Mouse (Mus musculus) brain, embryonic 14.5 days (tissue): ENCODE data around the gene Myh14.

Experiments used
- CTCF ChIP-seq: fragments of 200-500 bp; IDR thresholded peaks from 2 replicates; pipeline ENCODE4 v1.5.1; 2012; ENCODE audit warnings: inconsistent platforms, mild to moderate bottlenecking, moderate library complexity, borderline replicate concordance; ENCODE audit not compliant: insufficient read depth, insufficient read length; ENCODE audit errors: extremely low read depth
- POLR2A ChIP-seq: fragments of 200-500 bp; IDR thresholded peaks from 2 replicates; pipeline ENCODE4 v1.6.1; 2012; ENCODE audit warnings: mild to moderate bottlenecking, inconsistent platforms, borderline replicate concordance; ENCODE audit not compliant: poor library complexity, insufficient read depth, insufficient read length, severe bottlenecking; ENCODE audit errors: extremely low read depth

DNA sequence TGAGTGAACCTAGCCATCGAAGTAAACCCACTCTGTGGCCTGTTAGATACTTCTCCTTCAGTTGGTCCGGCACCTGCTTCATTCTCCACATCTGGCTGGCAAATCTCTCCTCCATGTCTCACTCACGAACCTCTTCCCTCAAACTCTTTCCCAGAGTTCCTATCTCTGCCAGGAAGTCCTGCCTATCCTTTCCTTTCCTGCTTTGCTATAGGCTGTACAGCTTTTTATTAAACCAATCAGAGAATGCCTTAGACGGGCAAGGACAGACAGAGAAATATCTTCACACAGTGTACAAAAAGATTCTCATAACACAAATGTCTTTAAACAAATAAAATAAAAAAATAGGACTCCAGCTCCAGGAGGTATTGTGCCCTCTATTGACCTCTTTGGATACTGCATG, 34.4 kb upstream of the Myh14 start:
- TF ChIP-seq CTCF (no peak), POLR2A (no peak)
